Mouse (Mus musculus) ES-E14 (cell line): ENCODE data around the gene Cntnap4. TPM values are rescaled to one million over a fixed set of nuclear protein-coding genes. Genes with fewer than 3 reads are reported as not detected.

Source experiments
- DNase-seq: peaks from one replicate; pipeline ENCODE4 v3.0.0-alpha.2; 2013; ENCODE audit warnings: low read depth, low spot score
- H3K27ac ChIP-seq: 2 replicates; pipeline ENCODE4 v1.5.1; 2012; ENCODE audit warnings: low read depth, mild to moderate bottlenecking, low read length, moderate library complexity, mixed read lengths; ENCODE audit not compliant: poor library complexity, insufficient read depth, severe bottlenecking
- H3K36me3 ChIP-seq: 2 replicates; pipeline ENCODE4 v1.6.1; 2012; ENCODE audit warnings: mild to moderate bottlenecking, low read length, moderate library complexity, mixed read lengths; ENCODE audit not compliant: control insufficient read depth, poor library complexity, insufficient read depth, severe bottlenecking
- H3K4me1 ChIP-seq, 2 experiments: fragments of 150-350 bp in 1 of 2; sonication (generic) in 1 of 2; 2 replicates each; pipeline ENCODE4 v1.6.1; 2012; ENCODE audit warnings: low read length in 2 of 2, mild to moderate bottlenecking in 1 of 2, mixed read lengths in 1 of 2; ENCODE audit not compliant: control insufficient read depth in 2 of 2, insufficient read depth in 2 of 2, poor library complexity in 1 of 2
- H3K4me3 ChIP-seq, 2 experiments: fragments of 150-350 bp in 1 of 2; sonication (generic) in 1 of 2; 2 replicates each; pipeline ENCODE4 v1.5.1; 2012; ENCODE audit warnings: low read length in 2 of 2, low read depth in 1 of 2, mild to moderate bottlenecking in 1 of 2, mixed read lengths in 1 of 2; ENCODE audit not compliant: insufficient read depth in 1 of 2, poor library complexity in 1 of 2, severe bottlenecking in 1 of 2
- H3K9ac ChIP-seq: 2 replicates; pipeline ENCODE4 v1.6.1; 2012; ENCODE audit warnings: low read depth, mild to moderate bottlenecking, low read length, mixed read lengths; ENCODE audit not compliant: poor library complexity, insufficient read depth, severe bottlenecking
- H3K9me3 ChIP-seq: fragments of 150-350 bp; sonication (generic); 2 replicates; pipeline ENCODE4 v1.6.1; 2012; ENCODE audit warnings: low read depth, mild to moderate bottlenecking, low read length; ENCODE audit not compliant: control insufficient read depth, insufficient read depth
- CHD2 ChIP-seq: IDR thresholded peaks from 2 replicates; pipeline ENCODE4 v1.6.1; 2014; ENCODE audit warnings: mild to moderate bottlenecking, low read depth, low read length, inconsistent platforms
- HCFC1 ChIP-seq: IDR thresholded peaks from 2 replicates; pipeline ENCODE4 v1.6.1; 2012; ENCODE audit warnings: low read length, inconsistent platforms, borderline replicate concordance; ENCODE audit not compliant: insufficient read depth
- MAFK ChIP-seq: IDR thresholded peaks from 2 replicates; pipeline ENCODE4 v1.6.1; 2014; ENCODE audit warnings: mild to moderate bottlenecking, low read depth, low read length, inconsistent platforms; ENCODE audit not compliant: insufficient read depth
- ZC3H11A ChIP-seq: IDR thresholded peaks from 2 replicates; pipeline ENCODE4 v1.6.1; 2012; ENCODE audit warnings: low read depth, mild to moderate bottlenecking, inconsistent platforms, low read length, borderline replicate concordance
- ZNF384 ChIP-seq: IDR thresholded peaks from 2 replicates; pipeline ENCODE4 v1.6.1; 2012; ENCODE audit warnings: low read depth, low read length, inconsistent platforms
- in situ Hi-C, 2 experiments: fragments of 600-800 bp; cut with MboI; formaldehyde crosslinking; loops; one replicate each; pipeline ENCODE4 v1.15.1; 2025; ENCODE audit warnings: low sequenced_read_pairs in 2 of 2, inconsistent platforms in 1 of 2; ENCODE audit not compliant: unreplicated experiment in 2 of 2
- total RNA-seq: library from RNA; depleted of rRNA; stranded (reverse); fragments of 300-350 nt; gene quantifications from 2 replicates; pipeline ENCODE4 v1.2.3, GENCODE M21; 2012

The Cntnap4 gene
- total RNA-seq, 1 experiment: 0.18 TPM

GRCm38 (mm10) chr8:112909527-112909926 is 339.7 kb downstream of the Cntnap4 start:
- in situ Hi-C loops: no loop called here
- peak; percentile 36 for DNase-seq
- no peaks in the 10 kb centered on the region for H3K36me3 ChIP-seq
- no peaks in the 10 kb centered on the region for H3K9me3 ChIP-seq
- no peak overlapping the region for H3K9ac ChIP-seq
- no peaks in the 10 kb centered on the region for H3K4me1 ChIP-seq
- H3K27ac ChIP-seq: no peak overlapping the region
- TF ChIP-seq CHD2 (no peak), HCFC1 (no peak), ZC3H11A (peak; percentile 26; the same call in 1 of the 2 replicates), MAFK (no peak)
- no peak overlapping the region for H3K4me3 ChIP-seq

- Histone ChIP-seq H3K4me1 (no peaks in the 10 kb centered on the region), H3K9ac (no peak overlapping the region), H3K9me3 (no peaks in the 10 kb centered on the region), H3K4me3 (no peak overlapping the region), H3K36me3 (no peaks in the 10 kb centered on the region), H3K27ac (no peak overlapping the region)
- TF ChIP-seq HCFC1 (no peak), ZC3H11A (no peak), CHD2 (no peak), MAFK (no peak), ZNF384 (no peak)
- no peak for DNase-seq
- in situ Hi-C loops: no loop called here
These were observed 341.6 kb downstream of the Cntnap4 start for GRCm38 (mm10) chr8:112911422-112911821.

GRCm38 (mm10) chr8:112922151-112922550 is 352.3 kb downstream of the Cntnap4 start:
- no peak overlapping the region for H3K9ac ChIP-seq
- no peak overlapping the region for H3K27ac ChIP-seq
- no peak overlapping the region for H3K4me3 ChIP-seq
- in situ Hi-C loops: no loop called here
- no peaks in the 10 kb centered on the region for H3K9me3 ChIP-seq
- H3K4me1 ChIP-seq: no peaks in the 10 kb centered on the region
- no peaks in the 10 kb centered on the region for H3K36me3 ChIP-seq
- TF ChIP-seq ZNF384 (no peak), ZC3H11A (no peak), CHD2 (no peak), HCFC1 (no peak), MAFK (no peak)
- DNase-seq: no peak

- Histone ChIP-seq H3K4me1 (no peaks in the 10 kb centered on the region), H3K27ac (no peak overlapping the region), H3K4me3 (no peak overlapping the region), H3K9me3 (no peaks in the 10 kb centered on the region), H3K9ac (no peak overlapping the region), H3K36me3 (no peaks in the 10 kb centered on the region)
- in situ Hi-C loops: no loop called here
- TF ChIP-seq ZC3H11A (no peak), HCFC1 (no peak), CHD2 (no peak)
- DNase-seq: no peak
These were observed 352.9 kb downstream of the Cntnap4 start for GRCm38 (mm10) chr8:112922789-112923188.
